Mouse (Mus musculus): ENCODE measurements at regions not wholly inside any gene's neighbourhood (a gene's known extent, or its start where the extent isn't known, plus 50 kb on each side); places are given as distances from the start of the nearest gene placed in this dataset.

DNA sequence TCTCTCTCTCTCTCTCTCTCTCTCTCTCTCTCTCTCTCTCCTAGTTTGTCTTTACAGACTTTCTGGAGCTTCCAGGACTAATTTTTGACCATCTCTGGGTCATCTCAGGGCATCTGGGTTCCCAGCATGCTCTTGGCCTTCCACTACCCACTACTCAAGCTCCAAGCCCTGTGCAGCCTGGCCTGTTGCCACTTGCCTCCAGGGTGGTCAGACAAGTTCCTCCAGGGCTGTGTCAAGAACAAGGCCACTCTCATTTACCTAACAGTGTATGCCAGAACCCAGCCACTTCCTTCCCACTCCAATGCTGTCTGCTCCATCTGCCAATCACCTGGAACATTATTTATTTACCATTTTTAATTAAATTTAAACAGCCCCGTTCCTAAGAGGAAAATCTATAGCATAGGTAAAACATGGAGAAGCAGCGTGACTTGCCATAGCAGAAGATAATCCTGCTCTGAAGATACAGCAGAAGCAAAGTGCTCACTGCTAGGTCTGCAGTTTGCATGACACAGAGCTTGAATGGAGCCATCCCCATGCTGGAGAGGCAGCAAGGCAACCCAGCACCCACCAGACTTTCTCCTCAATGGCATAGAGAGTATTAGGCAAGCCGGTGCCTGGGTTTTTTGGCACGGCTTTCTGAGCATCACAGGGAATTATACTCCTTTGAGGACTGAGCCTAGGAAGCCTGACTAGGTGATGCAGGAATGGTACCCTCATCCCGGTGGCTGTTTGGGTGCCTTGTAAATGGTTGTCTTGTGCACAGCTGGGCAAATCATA lies 54.0 kb downstream of the Foxi1 start:
- no peak for ATAC-seq (ENCODE audit: low FRiP score, low read depth)
- Histone ChIP-seq H3K9me3 (no peaks in the 10 kb centered on the region), H3K4me3 (no peak overlapping the region), H3K4me1 (no peaks in the 10 kb centered on the region), H3K4me2 (replicated peaks) (no peak overlapping the region), H3K36me3 (no peaks in the 10 kb centered on the region), H3K27ac (replicated peaks) (no peak overlapping the region), H3K9ac (replicated peaks) (no peak overlapping the region), H3K27me3 (no peaks in the 10 kb centered on the region; the same call in 1 of the 2 replicates)
- 84% methylated on average over 5 of the region's 5 CpGs for WGBS

DNA sequence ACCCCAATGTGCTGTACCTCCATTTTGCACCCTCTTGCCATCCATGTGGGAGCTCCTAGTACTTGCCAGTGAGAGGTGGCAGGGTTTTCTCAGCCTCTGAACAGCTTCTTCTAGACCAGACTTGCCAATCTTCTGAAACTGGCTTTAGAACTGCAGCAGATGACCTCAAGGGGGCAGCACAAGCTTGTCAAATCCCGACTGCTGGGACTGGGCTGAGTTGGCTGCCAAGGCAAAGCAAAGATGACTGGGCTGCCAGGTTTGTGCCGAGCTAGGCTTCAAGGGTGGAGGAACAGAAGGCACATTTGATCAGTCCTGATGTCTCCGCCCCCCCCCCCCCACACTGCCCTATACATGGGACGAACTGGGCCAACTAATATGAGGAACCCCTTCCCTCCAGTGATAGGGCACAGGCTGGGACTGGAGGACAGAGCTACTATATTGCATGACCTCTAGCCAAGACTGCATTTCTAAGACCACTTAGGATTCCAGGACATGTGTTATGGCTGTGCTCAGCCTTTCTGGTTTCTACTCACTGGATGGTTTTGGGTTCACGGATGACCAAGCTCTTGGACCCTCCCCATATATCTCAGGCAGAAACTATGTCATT lies 51.1 kb upstream of the 4930469K13Rik start:
- no peaks in the 10 kb centered on the region; the same call in 1 of the 2 replicates for H3K27me3 ChIP-seq
- ATAC-seq (ENCODE audit: low FRiP score, low read depth): peak; percentile 71
- no peak overlapping the region for H3K4me2 ChIP-seq (replicated peaks)
- H3K4me1 ChIP-seq: no peaks in the 10 kb centered on the region
- H3K9ac ChIP-seq (replicated peaks): no peak overlapping the region
- H3K9me3 ChIP-seq: no peaks in the 10 kb centered on the region
- H3K4me3 ChIP-seq: no peak overlapping the region
- no peaks in the 10 kb centered on the region for H3K36me3 ChIP-seq
- 35% methylated on average over 5 of the region's 5 CpGs for WGBS
- H3K27ac ChIP-seq (replicated peaks): no peak overlapping the region
